Mouse (Mus musculus) urinary bladder, adult 18-20 months (tissue): Measurements from ENCODE around the gene Adat2.

Source experiments
- DNase-seq, 2 experiments: peaks; one replicate each; pipeline ENCODE4 v3.0.0; 2022; ENCODE audit warnings: low spot score in 2 of 2, mixed read lengths in 2 of 2

Adat2 gene

DNA sequence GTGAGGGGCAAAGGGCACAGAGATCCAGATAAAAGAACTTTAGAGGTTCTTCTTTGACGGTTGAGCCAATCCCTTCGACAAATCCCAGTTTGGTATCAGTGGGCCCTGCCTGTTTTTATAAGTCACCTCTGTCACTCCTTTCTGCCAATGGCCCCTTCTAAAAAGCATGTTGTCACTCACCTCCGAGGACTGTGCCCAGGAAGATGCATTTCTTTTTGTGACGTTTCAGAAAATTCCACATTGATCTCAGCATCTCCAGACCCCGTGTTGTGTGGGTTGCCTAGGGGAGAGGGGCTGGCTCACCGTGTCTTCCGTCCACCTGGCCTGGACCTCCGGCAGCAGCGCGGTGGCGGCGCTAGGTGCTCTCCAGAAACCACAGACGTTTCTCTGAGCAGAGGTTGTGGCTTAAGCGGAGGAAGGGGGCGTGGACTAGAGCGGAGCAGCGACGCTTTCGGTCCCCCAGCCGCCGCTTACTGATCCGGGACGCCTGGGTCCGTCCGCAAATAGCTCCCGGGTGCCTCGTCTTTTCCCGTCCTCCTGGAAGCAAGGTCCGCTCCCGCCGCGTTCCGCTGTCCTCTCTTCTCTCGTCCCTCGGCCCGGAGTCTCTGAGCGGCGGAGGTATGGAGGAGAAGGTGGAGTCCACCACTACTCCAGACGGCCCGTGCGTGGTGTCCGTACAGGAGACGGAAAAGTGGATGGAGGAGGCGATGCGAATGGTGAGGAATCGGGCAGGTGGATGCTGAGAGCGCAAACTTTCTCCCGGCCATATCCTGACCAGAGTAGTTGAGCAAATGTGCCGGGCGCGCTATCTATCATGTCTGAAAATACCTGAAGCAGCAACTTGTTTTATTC, at the start of gene Adat2, which contains the start of gene Pex3:
Adat2 (plus strand) TSS at position 249 of the 852 bp plus-strand sequence.
Pex3 (minus strand) TSS at position 497 of the 852 bp plus-strand sequence.
- peak; percentile 83 to 93 for DNase-seq

DNA sequence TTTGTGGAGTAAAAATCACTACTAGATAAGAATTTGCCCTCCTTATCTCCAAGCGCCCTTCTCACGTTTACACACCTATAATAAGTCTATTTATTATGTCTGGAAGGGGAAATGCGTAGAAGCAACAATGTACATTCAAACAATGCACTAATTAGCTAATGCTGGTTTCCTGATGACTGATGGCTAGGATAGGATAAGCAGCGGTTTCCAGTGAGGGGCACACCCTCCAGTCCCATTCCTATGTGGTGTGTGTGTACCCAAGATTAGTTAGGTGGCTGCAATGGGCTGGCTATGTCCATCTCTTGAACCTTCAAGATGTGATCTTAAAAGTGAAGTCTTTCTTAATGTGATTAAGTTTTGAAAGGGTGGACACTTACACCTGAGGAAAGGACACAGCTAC, 30.8 kb upstream of the Adat2 start:
- DNase-seq = no peak

GRCm38 (mm10) chr10:13528155-13528554, 24.5 kb upstream of the Adat2 start:
- DNase-seq = no peak

- no peak for DNase-seq
These were observed 17.9 kb upstream of the Adat2 start for GRCm38 (mm10) chr10:13534751-13535150.

DNA sequence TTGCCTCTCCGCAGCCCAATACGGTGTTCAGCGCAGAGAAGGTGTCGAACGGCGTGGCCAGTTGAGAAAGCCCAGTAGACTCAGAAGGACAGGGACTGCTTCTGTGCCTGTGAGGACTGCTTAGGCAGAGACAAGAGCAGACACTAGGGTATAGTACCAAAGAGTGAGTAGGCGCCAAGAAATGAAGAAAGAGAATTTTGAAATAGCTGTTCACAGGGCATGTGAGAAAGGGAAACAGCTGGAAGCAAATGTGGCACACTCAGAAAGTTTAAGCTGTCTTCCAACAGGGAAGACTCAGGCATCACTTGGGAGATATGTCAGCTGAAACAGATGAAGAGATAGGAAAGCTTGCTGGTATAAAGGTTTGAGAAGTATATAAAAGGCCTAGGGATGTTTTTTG, 16.0 kb upstream of the Adat2 start:
- no peak for DNase-seq

DNA sequence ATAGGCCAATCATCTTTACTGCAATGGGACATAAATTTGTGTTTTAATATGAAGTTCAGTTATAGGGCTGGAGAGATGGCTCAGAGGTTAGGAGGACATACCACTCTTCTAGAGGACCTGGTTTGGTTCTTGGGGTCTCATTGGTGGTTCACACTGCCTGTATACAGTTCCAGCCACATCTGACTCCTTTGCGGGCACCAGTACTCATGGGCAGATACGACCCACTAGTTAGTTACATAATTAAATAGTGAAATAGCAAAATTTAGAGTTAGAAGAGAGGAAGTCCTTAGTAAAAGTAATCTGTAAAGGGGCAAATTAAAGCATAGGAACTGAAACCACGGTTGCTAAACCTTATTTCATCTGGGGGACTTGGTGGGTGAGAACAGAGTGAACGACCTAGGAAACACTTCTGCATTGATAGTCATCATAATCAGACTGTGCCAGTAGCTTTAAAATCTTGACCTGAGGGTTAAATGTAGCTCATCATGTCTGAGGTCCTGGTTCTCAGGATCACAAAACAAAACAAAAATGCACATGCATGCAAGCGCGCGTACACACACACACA, 12.8 kb upstream of the Adat2 start:
- no peak for DNase-seq

DNA sequence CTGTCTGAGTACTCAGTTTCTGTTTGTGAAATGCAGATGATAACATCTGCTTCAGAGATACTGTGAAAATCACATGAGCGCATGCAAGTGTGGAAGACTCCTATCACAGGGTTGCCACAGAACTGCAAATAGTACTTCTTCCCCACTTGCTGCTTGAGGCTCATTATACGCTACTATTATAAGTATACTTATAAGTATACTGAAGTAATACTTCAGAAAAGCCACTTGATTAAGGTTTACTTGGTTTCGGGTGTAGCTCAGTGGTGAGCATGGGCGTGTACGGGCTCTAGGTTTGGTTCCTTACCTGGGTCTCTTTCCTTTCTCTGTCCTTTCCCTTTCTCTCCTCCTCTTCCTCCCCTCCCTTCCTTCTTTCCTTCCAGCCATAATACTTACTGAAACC, 11.0 kb upstream of the Adat2 start:
- no peak for DNase-seq

DNA sequence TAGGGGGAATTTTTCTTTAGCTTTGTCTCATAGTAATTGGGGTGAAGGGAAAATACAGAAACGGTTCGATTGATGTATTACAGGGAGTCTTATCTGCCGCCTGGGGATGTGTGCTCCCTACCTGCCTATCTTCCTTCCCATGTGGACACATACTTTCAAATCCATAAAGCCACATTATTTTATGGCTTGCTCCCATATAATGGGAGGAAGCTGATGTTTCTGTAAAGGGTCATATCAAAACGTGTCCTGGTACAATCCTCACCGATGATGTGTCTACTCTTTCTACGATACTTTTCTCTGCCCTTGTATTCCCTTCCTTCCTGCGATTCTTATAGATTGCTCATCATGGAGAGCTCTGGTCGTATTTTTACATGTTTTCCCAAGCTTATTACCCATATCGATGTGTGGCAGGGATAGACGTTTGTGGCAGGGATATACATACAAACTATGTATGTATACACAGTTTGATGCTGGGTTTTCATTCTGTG, 848 bp downstream of the Adat2 start:
- DNase-seq = no peak

GRCm38 (mm10) chr10:13554316-13554715, 1.6 kb downstream of the Adat2 start:
- DNase-seq = no peak

DNA sequence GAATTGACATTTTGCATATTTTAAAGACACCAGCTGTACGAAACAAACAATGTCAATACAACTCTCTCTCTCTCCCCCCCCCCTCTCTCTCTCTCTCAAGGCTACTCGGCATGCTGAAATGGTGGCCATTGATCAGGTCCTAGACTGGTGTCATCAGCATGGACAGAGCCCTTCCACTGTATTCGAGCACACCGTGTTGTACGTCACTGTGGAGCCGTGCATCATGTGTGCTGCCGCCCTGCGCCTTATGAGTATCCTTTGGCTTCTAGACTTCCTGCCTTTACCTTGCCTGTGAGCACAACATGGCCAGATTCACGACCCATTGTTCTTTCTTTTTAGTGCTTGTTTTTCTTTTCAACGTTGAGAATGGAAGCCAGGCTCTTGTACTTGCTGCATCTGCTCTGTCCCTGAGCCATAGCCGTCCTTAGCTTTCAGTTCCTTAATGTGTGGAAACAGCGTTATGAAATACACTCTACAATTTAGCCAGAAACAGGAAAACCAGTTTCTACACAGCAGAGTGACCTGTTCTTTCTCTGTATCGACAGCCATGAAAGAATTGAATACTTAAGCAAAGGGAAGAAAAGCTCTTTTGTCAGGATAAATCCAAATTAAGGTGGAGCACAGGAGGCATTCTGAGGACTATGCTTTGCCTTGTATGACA, 7.5 kb downstream of the Adat2 start:
- DNase-seq = no peak

DNA sequence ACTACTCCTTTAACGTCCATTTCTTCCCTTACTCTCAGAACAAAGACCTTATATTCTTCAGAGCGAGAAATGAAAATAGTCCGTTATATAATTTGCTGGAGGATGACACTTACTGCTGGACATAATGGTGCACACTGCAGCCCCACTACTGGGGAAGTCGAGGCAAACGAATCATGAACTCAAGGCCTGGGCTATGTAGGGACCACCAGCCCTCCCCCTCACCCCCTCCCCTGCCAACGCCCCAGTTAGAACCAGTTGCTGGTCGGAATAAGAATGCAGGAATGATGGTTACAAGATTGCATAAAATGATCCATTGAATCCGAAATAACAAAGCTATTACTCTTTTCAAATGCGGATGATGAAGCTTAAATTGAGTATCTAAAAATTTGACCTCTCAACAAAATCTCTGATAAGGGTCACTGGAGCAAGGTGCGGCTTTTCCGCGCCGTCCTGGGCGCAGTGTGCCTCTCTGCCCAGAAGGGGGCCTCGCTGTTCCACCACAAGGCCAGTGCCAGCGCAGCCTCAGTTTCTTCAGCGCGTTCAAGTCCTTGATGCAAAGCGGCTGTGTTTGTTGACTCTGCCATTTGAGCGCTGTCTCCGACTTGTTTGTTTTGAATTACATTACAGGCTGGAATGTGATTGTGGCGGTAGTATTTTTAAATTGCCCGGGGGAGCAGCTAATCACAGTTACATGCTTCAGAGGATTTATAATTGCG, 11.8 kb downstream of the Adat2 start:
- DNase-seq = peak; percentile 47 to 63

GRCm38 (mm10) chr10:13565080-13565448, 12.4 kb downstream of the Adat2 start:
- no peak for DNase-seq

- DNase-seq = no peak
These were observed 13.7 kb downstream of the Adat2 start for GRCm38 (mm10) chr10:13566393-13566792.

DNA sequence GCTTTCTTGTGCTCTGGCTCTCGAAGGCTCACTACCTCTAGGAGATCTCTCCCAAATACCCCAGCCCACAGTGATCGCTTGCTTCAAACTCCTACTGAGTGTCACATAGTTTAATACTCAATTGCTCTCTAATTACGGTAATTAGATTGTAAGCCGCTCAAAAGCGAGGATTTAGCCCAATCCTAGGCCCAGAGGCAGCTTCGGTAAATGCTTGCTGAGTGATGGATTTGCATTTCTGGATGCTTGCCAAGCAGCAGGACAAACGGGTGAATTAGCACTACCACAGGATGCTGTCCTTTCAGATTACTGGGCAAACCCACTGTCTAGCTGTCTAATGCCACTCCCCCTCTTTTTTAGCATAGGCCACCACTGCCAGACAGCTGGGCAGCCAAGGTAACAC, 17.1 kb downstream of the Adat2 start:
- DNase-seq = no peak

DNA sequence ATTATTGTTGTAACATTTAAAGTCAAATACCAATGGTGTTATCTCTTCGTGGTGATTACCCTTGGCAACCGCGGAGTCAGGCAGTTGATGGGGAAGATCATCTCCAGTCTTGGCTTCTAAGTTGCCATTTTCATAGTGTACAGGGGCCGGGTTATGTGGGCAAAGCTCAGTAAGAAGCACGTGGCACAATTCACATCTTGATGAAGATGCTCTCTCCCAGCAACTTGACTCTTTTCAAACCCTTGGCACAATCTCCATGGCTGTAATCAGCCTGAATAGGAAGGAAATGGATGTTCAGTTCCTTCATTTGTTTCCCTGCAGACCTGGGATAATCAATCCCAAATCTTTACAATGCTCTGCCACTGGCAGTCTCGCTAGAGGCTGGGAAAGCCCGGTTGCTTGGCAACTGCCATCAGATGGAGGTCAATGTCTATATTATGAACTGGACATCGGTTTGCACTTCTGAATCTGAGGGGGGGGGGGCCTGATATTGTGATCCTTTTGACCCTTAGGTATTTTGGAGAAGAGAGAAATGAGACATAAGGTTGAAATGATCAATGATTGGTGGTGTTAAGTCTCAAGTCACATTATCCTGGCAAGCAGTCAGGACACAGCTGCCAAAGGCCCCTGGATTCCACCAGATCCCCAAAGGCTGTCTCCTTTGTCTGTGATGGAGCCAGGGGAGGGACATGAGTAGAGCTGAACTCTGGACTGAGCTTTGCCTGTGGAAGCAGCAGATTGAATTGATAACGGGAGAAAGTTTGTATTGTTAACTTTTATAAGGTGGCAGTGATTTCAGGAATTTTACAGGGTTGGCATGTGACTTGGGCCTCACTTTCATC, 18.2 kb downstream of the Adat2 start:
- no peak for DNase-seq

DNA sequence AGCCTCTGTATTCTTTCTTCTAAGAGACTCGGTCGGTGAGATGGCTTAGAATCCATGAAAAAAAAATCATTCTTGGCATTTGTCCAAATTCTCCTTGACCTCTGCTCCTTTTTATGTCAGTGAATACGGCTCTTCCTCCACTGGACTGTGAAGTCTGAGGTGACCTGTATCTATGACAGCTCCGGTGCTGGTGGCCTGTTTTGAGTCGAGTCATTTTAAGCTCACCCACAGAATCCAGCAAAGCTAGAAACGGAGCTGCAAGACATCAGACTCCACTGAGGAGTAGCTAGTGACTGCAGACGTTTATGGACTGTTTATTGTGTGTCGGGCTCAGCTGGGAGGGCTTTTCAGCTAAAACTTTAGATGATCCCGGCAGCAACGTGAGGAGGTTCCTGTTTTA, 19.3 kb downstream of the Adat2 start:
- DNase-seq = no peak

DNA sequence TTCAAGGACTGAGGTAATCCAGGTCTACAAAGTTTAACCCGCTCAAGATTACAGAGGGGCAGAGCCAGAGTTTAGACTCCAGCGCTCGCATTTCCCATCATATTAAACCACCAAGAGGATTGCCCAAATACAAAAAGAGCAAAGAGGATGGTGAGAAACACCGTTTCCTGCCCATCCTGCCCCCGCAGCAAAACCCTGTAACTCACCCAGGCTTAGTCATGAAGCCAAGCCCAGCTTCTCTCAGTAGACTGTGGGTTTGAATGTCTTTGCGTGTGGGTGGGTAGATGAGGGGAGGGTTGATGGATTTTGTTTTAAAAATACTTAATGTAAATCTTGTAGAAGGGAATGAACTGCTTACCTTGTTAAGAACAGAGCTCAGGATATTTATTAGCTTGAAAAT, 19.7 kb downstream of the Adat2 start:
- no peak for DNase-seq

DNA sequence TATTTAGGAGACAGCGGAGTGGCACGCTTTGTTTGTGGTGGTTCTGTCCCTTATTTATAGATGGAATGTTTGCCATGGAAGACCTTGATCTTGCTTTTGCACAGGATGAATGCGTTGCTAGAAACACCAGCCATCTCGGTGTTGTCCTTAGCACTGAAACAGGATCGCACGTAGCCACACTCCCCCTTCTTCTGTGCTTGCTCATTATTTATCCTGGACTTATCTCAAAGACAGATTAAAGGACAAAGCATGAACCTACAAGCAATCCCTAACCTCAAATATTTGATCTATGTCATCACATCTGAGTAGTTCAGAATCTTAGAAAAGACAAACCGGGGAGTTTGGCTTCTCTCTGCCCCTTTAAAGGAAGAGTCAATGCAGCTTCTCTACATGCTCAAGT, 24.4 kb downstream of the Adat2 start:
- no peak for DNase-seq

DNA sequence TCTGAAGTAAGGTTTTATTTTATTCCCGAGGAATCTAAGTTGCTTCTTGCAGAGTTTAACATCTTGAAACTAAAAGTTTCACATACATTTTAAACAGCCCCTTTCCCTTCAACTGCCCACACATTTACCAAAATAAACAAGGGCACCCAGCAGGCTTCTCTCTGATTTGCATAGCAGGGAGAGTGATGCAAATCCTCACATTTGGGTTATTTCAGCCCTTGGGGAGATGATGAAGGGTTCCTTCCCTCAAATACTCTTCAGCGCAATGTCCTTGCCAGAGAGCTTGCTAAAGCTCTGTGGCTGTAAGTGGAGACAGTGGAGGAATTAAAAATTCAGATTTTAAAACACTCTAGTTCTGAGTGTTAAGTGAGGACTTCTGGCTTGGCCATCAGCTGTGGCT, 35.2 kb downstream of the Adat2 start:
- DNase-seq = no peak

- DNase-seq = no peak
These were observed 39.5 kb downstream of the Adat2 start for GRCm38 (mm10) chr10:13592196-13592595.

DNA sequence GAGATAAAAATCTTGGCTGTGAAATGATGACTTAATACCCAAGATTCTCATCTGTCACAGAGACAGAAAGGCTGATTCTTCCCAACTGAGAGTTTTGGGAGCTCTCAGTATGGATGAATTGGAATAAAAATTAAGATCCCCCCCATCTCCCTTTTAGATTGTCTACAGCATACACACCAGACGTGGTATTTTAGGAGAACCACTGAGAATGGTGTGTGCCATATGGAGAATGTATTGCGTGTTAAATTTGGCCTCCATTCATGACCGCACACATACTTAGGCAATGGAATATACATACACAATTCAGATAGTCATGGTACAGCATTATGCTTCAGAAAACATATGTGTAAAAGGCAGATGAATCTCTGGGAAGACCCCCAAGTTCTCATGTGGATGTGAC, 40.8 kb downstream of the Adat2 start:
- no peak for DNase-seq
